Mouse (Mus musculus) G1E (cell line): ENCODE measurements around the gene Gm14305.
"Not testable (repeated sequence)": the region's sequence is repeated elsewhere in the genome, so short reads cannot be mapped to it uniquely, and the experiment has no call there.

Experiments
- CTCF ChIP-seq: IDR thresholded peaks from 2 replicates; pipeline ENCODE4 v1.5.1; 2012; ENCODE audit warnings: low read depth, low read length, inconsistent platforms, mixed read lengths
- GATA1 ChIP-seq: IDR thresholded peaks from 2 replicates; pipeline ENCODE4 v1.6.1; 2012; ENCODE audit warnings: borderline replicate concordance, low read length, inconsistent platforms, mixed read lengths
- POLR2AphosphoS5 ChIP-seq: IDR thresholded peaks from 2 replicates; pipeline ENCODE4 v1.6.1; 2012; ENCODE audit warnings: low read depth, low read length, inconsistent platforms; ENCODE audit not compliant: insufficient replicate concordance

GRCm38 (mm10) chr2:176670222-176670621, 37.9 kb upstream of the Gm14305 start, which contains the start of gene Zfp973:
- not testable (repeated sequence) for TF ChIP-seq CTCF, GATA1, POLR2AphosphoS5
